Mouse (Mus musculus) liver, adult 2 months (tissue): Measurements from ENCODE around the gene Gm884.

Experiments used
- CTCF ChIP-seq: fragments of 200-500 bp; IDR thresholded peaks from 2 replicates; pipeline ENCODE4 v1.5.1; 2011; ENCODE audit warnings: low read depth, low read length, control low read depth
- POLR2A ChIP-seq: fragments of 200-500 bp; IDR thresholded peaks from 2 replicates; pipeline ENCODE4 v1.6.1; 2011; ENCODE audit warnings: low read length, control low read depth; ENCODE audit not compliant: insufficient read depth; ENCODE audit errors: extremely low read depth

GRCm38 (mm10) chr11:103636261-103636660 is 15.3 kb upstream of the Gm884 start:
- TF ChIP-seq CTCF (no peak), POLR2A (no peak)
